ENCODE assay signal across 9 mouse cellular contexts in the genomic region with DNA sequence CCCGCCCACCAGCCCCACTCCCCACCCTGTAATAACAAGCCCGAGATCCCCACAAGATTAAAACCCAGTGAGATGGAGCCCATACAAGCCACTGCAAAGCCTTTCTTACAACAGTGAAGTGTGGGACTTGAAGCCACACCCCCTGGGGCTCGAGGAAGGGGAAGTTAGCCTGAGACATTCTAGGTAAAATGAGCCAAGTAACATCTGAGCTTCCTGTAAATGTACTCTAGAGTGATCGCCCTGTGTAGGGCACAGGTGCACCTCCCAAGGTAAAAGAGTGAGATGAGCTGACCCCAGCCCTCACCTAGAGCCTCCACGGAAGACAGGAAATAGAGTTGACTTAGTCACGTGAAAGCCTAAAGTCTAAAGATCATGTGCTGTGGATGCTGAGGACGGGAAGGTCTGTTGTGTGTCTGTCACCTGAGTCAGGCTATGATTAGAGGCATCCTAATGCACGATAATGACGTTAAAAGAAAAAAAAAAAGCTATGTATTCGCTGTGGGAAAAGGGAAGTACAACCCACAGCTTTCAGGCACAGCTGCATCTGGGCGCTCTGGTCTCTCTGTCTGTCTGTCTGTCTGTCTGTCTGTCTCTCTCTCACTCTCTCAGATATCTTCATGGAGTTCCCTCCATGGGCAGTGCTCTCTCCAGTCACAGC. TPM values are rescaled to one million over a fixed set of nuclear protein-coding genes. Genes with fewer than 3 reads are reported as not detected.
A peak's percentile ranks its signal among the peaks of the same experiment; 100 is the strongest.
DNase-seq lines count a peak whose midpoint lies in the region; ATAC-seq and TF ChIP-seq lines count a peak whose summit lies in the region.
"Had no signal": no experiment of that assay in that cellular context is flagged by ENCODE, and none has a peak within 500 bp of the region (broad histone marks: within the 10 kb centered on the region; RNA-seq: fewer than 3 reads in every experiment).

No protein-coding gene starts in this region.

- H3K4me3 ChIP-seq in thymus, adult 2 months (ENCODE audit: control insufficient read depth, insufficient read depth, low read length): no peak overlapping the region
- H3K4me3 ChIP-seq: limb, embryonic 10.5 days had no signal

- H3K27ac ChIP-seq in thymus, adult 2 months (ENCODE audit: control insufficient read depth, insufficient read depth, low read length): peak overlapping the region; percentile 58

- DNase-seq in thymus, adult 2 months: peak; percentile 48
- no peak for DNase-seq in thymus, postnatal 10 days (ENCODE audit: low spot score in 2 of 2)
- DNase-seq in adrenal gland, postnatal 14 days: no peak
- no peak for DNase-seq in frontal cortex, postnatal 36 days (ENCODE audit: low spot score in 2 of 2)
- no peak for DNase-seq in heart, postnatal 36 days
- DNase-seq: cerebellum, postnatal 36 days had no signal

- peaks cover 74% of the 10 kb centered on the region for H3K4me1 ChIP-seq in thymus, adult 2 months (replicated peaks; ENCODE audit: control insufficient read depth, insufficient read depth, low read length)

- intact Hi-C loops in heart, postnatal 36 days (cut with DNase I): no loop called here

- TF ChIP-seq CTCF in thymus, adult 2 months (IDR thresholded peaks at IDR 0.05; ENCODE audit: borderline replicate concordance, control insufficient read depth, extremely low read depth, insufficient read depth, low read length, poor library complexity): no peak

- no peaks in the 10 kb centered on the region for H3K36me3 ChIP-seq in thymus, adult 2 months (ENCODE audit: control insufficient read depth, insufficient read depth, low read length)

- ATAC-seq in granulocyte monocyte progenitor cell, adult 5-6 weeks (replicated peaks; ENCODE audit: poor library complexity, severe bottlenecking): peak; percentile 63
- peak; percentile 60 for ATAC-seq in megakaryocyte progenitor cell, adult 5-6 weeks (replicated peaks; ENCODE audit: poor library complexity)

- TF ChIP-seq POLR2A in thymus, adult 2 months (IDR thresholded peaks at IDR 0.05; ENCODE audit: control insufficient read depth, extremely low read depth, insufficient read depth, low read length, poor library complexity): no peak

- WGBS in thymus, adult 2 months: 4% methylated on average over 11 of the region's 11 CpGs

- no peaks in the 10 kb centered on the region for H3K27me3 ChIP-seq in thymus, adult 2 months (ENCODE audit: control insufficient read depth, insufficient read depth, low read length)

RNA-seq across cellular contexts. Expression of a gene that starts 10.6 kb away (rescaled TPM):
- polyA plus RNA-seq in thymus, adult 2 months (2012; rRNA removed): 62.7 and 63.5 TPM in 2 replicates
- 28.7 and 43.9 TPM in 2 replicates for total RNA-seq in granulocyte monocyte progenitor cell, adult 5-6 weeks (2014; fragmentation: Nextera tagmentation)
- total RNA-seq in granulocyte monocyte progenitor cell, adult 5-6 weeks (2017): 25.3 and 36.5 TPM in 2 replicates
- 22.6 and 29.6 TPM in 2 replicates for total RNA-seq in megakaryocyte progenitor cell, adult 5-6 weeks (2015)
- total RNA-seq in megakaryocyte progenitor cell, adult 5-6 weeks (2017): 31.4 and 45.3 TPM in 2 replicates
- total RNA-seq in adrenal gland, postnatal 14 days (2021): 161 and 186 TPM in 2 replicates
- 10 to 100 TPM; 39.1 to 42.0 TPM for total RNA-seq in heart, postnatal 36 days (2021)

RNA-seq across cellular contexts. Expression of a gene that starts 31.5 kb away (rescaled TPM):
- 0.15 and 0.40 TPM in 2 replicates for polyA plus RNA-seq in thymus, adult 2 months (2012; rRNA removed)
- total RNA-seq in granulocyte monocyte progenitor cell, adult 5-6 weeks (2014; fragmentation: Nextera tagmentation): not detected in 2 replicates
- not detected in 2 replicates for total RNA-seq in granulocyte monocyte progenitor cell, adult 5-6 weeks (2017)
- total RNA-seq in megakaryocyte progenitor cell, adult 5-6 weeks (2015): not detected in 2 replicates
- total RNA-seq in megakaryocyte progenitor cell, adult 5-6 weeks (2017): not detected in 2 replicates
- 1.8 and 1.9 TPM in 2 replicates for total RNA-seq in adrenal gland, postnatal 14 days (2021)
- total RNA-seq in heart, postnatal 36 days (2021): 1 to 10 TPM in 1 of 2 experiments, under 1 TPM in 1; 0.80 to 3.4 TPM
- polyA plus RNA-seq: limb, embryonic 10.5 days had no signal

RNA-seq across cellular contexts. Expression of a gene that starts 34.8 kb away (rescaled TPM):
- 0.41 and 3.1 TPM in 2 replicates for polyA plus RNA-seq in thymus, adult 2 months (2012; rRNA removed)
- not detected in 2 replicates for total RNA-seq in granulocyte monocyte progenitor cell, adult 5-6 weeks (2014; fragmentation: Nextera tagmentation)
- 0.30 TPM in 1 of 2 replicates, not detected in the other for total RNA-seq in granulocyte monocyte progenitor cell, adult 5-6 weeks (2017)
- total RNA-seq in megakaryocyte progenitor cell, adult 5-6 weeks (2015): not detected in 2 replicates
- total RNA-seq in megakaryocyte progenitor cell, adult 5-6 weeks (2017): not detected in 2 replicates
- total RNA-seq in adrenal gland, postnatal 14 days (2021): 16.2 and 28.2 TPM in 2 replicates
- total RNA-seq in heart, postnatal 36 days (2021): 1 to 10 TPM; 6.0 to 9.8 TPM

RNA-seq across cellular contexts. Expression of a gene that starts 39.0 kb away (rescaled TPM):
- polyA plus RNA-seq in thymus, adult 2 months (2012; rRNA removed): 58.9 and 63.2 TPM in 2 replicates
- 20.1 and 32.4 TPM in 2 replicates for total RNA-seq in granulocyte monocyte progenitor cell, adult 5-6 weeks (2014; fragmentation: Nextera tagmentation)
- total RNA-seq in granulocyte monocyte progenitor cell, adult 5-6 weeks (2017): 13.6 and 16.6 TPM in 2 replicates
- 12.9 and 16.2 TPM in 2 replicates for total RNA-seq in megakaryocyte progenitor cell, adult 5-6 weeks (2015)
- 12.9 and 20.1 TPM in 2 replicates for total RNA-seq in megakaryocyte progenitor cell, adult 5-6 weeks (2017)
- total RNA-seq in adrenal gland, postnatal 14 days (2021): 33.0 and 35.2 TPM in 2 replicates
- 10 to 100 TPM; 17.9 to 21.7 TPM for total RNA-seq in heart, postnatal 36 days (2021)

RNA-seq across cellular contexts. Expression of a gene that starts 55.7 kb away (rescaled TPM):
- polyA plus RNA-seq in thymus, adult 2 months (2012; rRNA removed): 56.2 and 64.4 TPM in 2 replicates
- 40.5 and 47.7 TPM in 2 replicates for total RNA-seq in granulocyte monocyte progenitor cell, adult 5-6 weeks (2014; fragmentation: Nextera tagmentation)
- total RNA-seq in granulocyte monocyte progenitor cell, adult 5-6 weeks (2017): 15.6 and 17.6 TPM in 2 replicates
- 33.7 and 40.2 TPM in 2 replicates for total RNA-seq in megakaryocyte progenitor cell, adult 5-6 weeks (2015)
- 15.1 and 18.5 TPM in 2 replicates for total RNA-seq in megakaryocyte progenitor cell, adult 5-6 weeks (2017)
- 23.7 and 41.2 TPM in 2 replicates for total RNA-seq in adrenal gland, postnatal 14 days (2021)
- 1 to 10 TPM; 6.5 to 7.0 TPM for total RNA-seq in heart, postnatal 36 days (2021)

Comparison
In these comparisons a context has a peak if more than half of its experiments do, and no peak if none do; other contexts are left out.
1. RNA of a gene that starts 34.8 kb away (total RNA-seq): 16.2 to 28.2 TPM in adrenal gland, postnatal 14 days and 6.0 to 9.8 TPM in heart, postnatal 36 days; not detected in megakaryocyte progenitor cell, adult 5-6 weeks and 0.30 TPM in granulocyte monocyte progenitor cell, adult 5-6 weeks; every median in the first group is over 4 times any median in the second.